21 mouse cellular contexts compared by ENCODE assay signal in the genomic region with DNA sequence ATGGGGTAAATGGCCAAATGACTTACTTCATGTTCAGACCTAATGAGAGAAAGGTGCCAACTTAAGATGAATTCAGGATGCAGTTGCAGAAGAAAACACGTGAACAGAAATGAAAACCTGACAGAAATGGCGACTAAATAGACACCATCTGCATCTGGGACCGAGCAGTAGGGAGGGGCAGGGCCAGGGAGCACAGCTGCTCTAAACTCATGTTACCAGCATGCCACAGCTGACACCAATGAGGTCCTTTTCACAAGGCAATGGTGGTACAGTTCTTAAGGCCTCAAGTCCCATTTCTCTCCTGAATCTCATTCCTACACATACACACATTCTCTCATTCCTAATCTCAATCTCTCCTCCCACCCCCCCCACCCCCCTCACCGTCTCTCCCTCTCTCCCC.
DNase-seq lines count a peak whose midpoint lies in the region; ATAC-seq lines count a peak whose summit lies in the region.
"Had no signal": no experiment of that assay in that cellular context is flagged by ENCODE, and none has a peak within 500 bp of the region (broad histone marks: within the 10 kb centered on the region; RNA-seq: fewer than 3 reads in every experiment).

No protein-coding gene starts in this region.

- H3K4me3 ChIP-seq in limb, embryonic 12.5 days (replicated peaks) = no peak overlapping the region
- H3K4me3 ChIP-seq in limb, embryonic 10.5 days = no peak overlapping the region
- no peak overlapping the region for H3K4me3 ChIP-seq in kidney, embryonic 16.5 days (ENCODE audit: low read length)
- H3K4me3 ChIP-seq: embryonic facial prominence, embryonic 13.5 days; forebrain, embryonic 13.5 days; heart, embryonic 13.5 days; hindbrain, embryonic 12.5 days had no signal

- H3K4me2 ChIP-seq in limb, embryonic 12.5 days = no peak overlapping the region
- H3K4me2 ChIP-seq in kidney, embryonic 16.5 days (replicated peaks; ENCODE audit: low read depth, low read length) = no peak overlapping the region
- H3K4me2 ChIP-seq: embryonic facial prominence, embryonic 13.5 days; forebrain, embryonic 13.5 days; heart, embryonic 13.5 days; hindbrain, embryonic 12.5 days had no signal

- WGBS in limb, embryonic 12.5 days = 34% methylated on average over 4 of the region's 4 CpGs
- 51% methylated on average over 4 of the region's 4 CpGs for WGBS in limb, embryonic 10.5 days
- 61% methylated on average over 4 of the region's 4 CpGs for WGBS in kidney, embryonic 16.5 days

- H3K9me3 ChIP-seq in limb, embryonic 12.5 days = no peaks in the 10 kb centered on the region
- no peaks in the 10 kb centered on the region for H3K9me3 ChIP-seq in limb, embryonic 10.5 days (replicated peaks)
- no peaks in the 10 kb centered on the region for H3K9me3 ChIP-seq in kidney, embryonic 16.5 days (ENCODE audit: low read length)
- H3K9me3 ChIP-seq: embryonic facial prominence, embryonic 13.5 days; forebrain, embryonic 13.5 days; heart, embryonic 13.5 days; hindbrain, embryonic 12.5 days had no signal

- no peak overlapping the region for H3K9ac ChIP-seq in limb, embryonic 12.5 days (replicated peaks)
- H3K9ac ChIP-seq in kidney, embryonic 16.5 days (replicated peaks; ENCODE audit: low read length) = no peak overlapping the region
- H3K9ac ChIP-seq: embryonic facial prominence, embryonic 13.5 days; forebrain, embryonic 13.5 days; forebrain, postnatal 0 days; heart, embryonic 13.5 days; hindbrain, embryonic 12.5 days had no signal

- no peak for DNase-seq in limb, embryonic 10.5 days (ENCODE audit: low spot score)
- DNase-seq in embryo, embryonic 11 days = peak; percentile 24
- DNase-seq in forelimb bud, embryonic 11.5 days (ENCODE audit: low read depth, low spot score) = peak; percentile 34
- peak; percentile 19 for DNase-seq in retina, postnatal 1 day
- DNase-seq in gastrocnemius, adult 8-10 months (ENCODE audit: low spot score in 2 of 2) = no peak
- DNase-seq: adrenal gland, postnatal 14 days; cerebellum, adult 2 months; cerebellum, postnatal 10 days; forebrain, postnatal 0 days; gastrocnemius, postnatal 14 days; heart, postnatal 36 days; kidney, adult 11 months had no signal

- H3K27ac ChIP-seq in limb, embryonic 12.5 days = no peak overlapping the region
- H3K27ac ChIP-seq in limb, embryonic 10.5 days = no peak overlapping the region
- H3K27ac ChIP-seq in kidney, embryonic 16.5 days (ENCODE audit: low read length) = no peak overlapping the region
- H3K27ac ChIP-seq: embryonic facial prominence, embryonic 13.5 days; forebrain, embryonic 13.5 days; heart, embryonic 13.5 days; hindbrain, embryonic 12.5 days; hindbrain, postnatal 0 days had no signal

- no peaks in the 10 kb centered on the region for H3K27me3 ChIP-seq in limb, embryonic 12.5 days
- peaks cover 10% of the 10 kb centered on the region; the same call in 1 of the 2 replicates for H3K27me3 ChIP-seq in limb, embryonic 10.5 days (ENCODE audit: low read depth, poor library complexity, severe bottlenecking)
- H3K27me3 ChIP-seq in kidney, embryonic 16.5 days (ENCODE audit: insufficient read depth, low read length) = no peaks in the 10 kb centered on the region
- H3K27me3 ChIP-seq: embryonic facial prominence, embryonic 13.5 days; forebrain, embryonic 13.5 days; heart, embryonic 13.5 days; hindbrain, embryonic 12.5 days had no signal

- no peaks in the 10 kb centered on the region for H3K36me3 ChIP-seq in limb, embryonic 12.5 days
- H3K36me3 ChIP-seq in limb, embryonic 10.5 days = no peaks in the 10 kb centered on the region
- no peaks in the 10 kb centered on the region for H3K36me3 ChIP-seq in kidney, embryonic 16.5 days (ENCODE audit: insufficient read depth, low read length)
- H3K36me3 ChIP-seq: embryonic facial prominence, embryonic 13.5 days; G1E; heart, embryonic 13.5 days; hindbrain, embryonic 12.5 days had no signal

- H3K4me1 ChIP-seq in limb, embryonic 12.5 days (replicated peaks) = peaks cover 14% of the 10 kb centered on the region; the same call in 1 of the 2 replicates
- peaks cover 32% of the 10 kb centered on the region for H3K4me1 ChIP-seq in limb, embryonic 10.5 days
- H3K4me1 ChIP-seq in kidney, embryonic 16.5 days (ENCODE audit: insufficient read depth, low read length) = no peaks in the 10 kb centered on the region
- H3K4me1 ChIP-seq: forebrain, embryonic 13.5 days; hindbrain, embryonic 12.5 days had no signal

- ATAC-seq in limb, embryonic 12.5 days (ENCODE audit: insufficient number of reproducible peaks, insufficient read depth, low FRiP score, low TSS enrichment, low read depth) = 0 out of 2 replicates have a peak, but pooled peaks have one; percentile 63
- no peak for ATAC-seq in kidney, embryonic 16.5 days (ENCODE audit: low FRiP score, low TSS enrichment)
- ATAC-seq in frontal cortex, adult (ENCODE audit: low TSS enrichment) = no peak
- ATAC-seq: forebrain, embryonic 13.5 days; forebrain, postnatal 0 days; hindbrain, postnatal 0 days had no signal

Comparison
In these comparisons a context has a peak if more than half of its experiments do, and no peak if none do; other contexts are left out.
1. DNase-seq: peak in embryo, embryonic 11 days (single experiment), forelimb bud, embryonic 11.5 days (single experiment) and retina, postnatal 1 day (single experiment); none in limb, embryonic 10.5 days (single experiment) and gastrocnemius, adult 8-10 months (0 of 2).